Mouse (Mus musculus): ENCODE measurements at regions not wholly inside any gene's neighbourhood (a gene's known extent, or its start where the extent isn't known, plus 50 kb on each side); places are given as distances from the start of the nearest gene placed in this dataset.

GRCm38 (mm10) chr15:88507886-88508285 is 92.2 kb upstream of the Zdhhc25 start:
- Histone ChIP-seq H3K4me3 (no peak overlapping the region), H3K4me2 (replicated peaks) (no peak overlapping the region), H3K27ac (no peak overlapping the region), H3K9me3 (replicated peaks) (no peaks in the 10 kb centered on the region), H3K27me3 (no peaks in the 10 kb centered on the region), H3K9ac (no peak overlapping the region), H3K4me1 (peaks cover 3% of the 10 kb centered on the region; the same call in 1 of the 2 replicates), H3K36me3 (no peaks in the 10 kb centered on the region)
- WGBS: 47% methylated on average over 2 of the region's 2 CpGs
- no peak for ATAC-seq (ENCODE audit: low FRiP score)

DNA sequence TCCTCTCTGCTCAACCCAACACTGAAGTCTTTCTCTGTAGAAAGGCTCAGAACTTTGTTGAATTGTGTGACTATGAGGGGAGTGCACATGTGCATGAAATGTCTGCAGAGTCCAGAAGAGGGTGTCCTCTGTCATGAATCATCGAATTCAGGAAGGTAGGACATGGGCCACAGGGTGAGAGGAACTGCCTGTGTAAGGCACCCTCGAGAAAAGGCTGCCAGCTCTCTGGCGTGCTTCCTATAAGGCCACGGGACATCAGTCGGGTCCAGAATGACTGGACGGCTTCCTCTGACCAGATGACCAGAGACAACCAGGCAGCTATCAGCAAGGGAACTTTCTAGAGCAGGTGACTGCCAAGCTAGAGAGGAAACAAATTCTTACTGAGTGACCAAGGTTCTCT is 91.1 kb upstream of the Zdhhc25 start:
- H3K27me3 ChIP-seq: no peaks in the 10 kb centered on the region

GRCm38 (mm10) chr15:88509626-88510025 is 90.5 kb upstream of the Zdhhc25 start:
- Histone ChIP-seq H3K4me2 (replicated peaks) (no peak overlapping the region), H3K27me3 (no peaks in the 10 kb centered on the region), H3K9ac (no peak overlapping the region), H3K36me3 (no peaks in the 10 kb centered on the region), H3K9me3 (replicated peaks) (no peaks in the 10 kb centered on the region), H3K27ac (no peak overlapping the region), H3K4me3 (no peak overlapping the region), H3K4me1 (no peaks in the 10 kb centered on the region; the same call in 1 of the 2 replicates)
- 83% methylated on average over 2 of the region's 2 CpGs for WGBS
- ATAC-seq (ENCODE audit: low FRiP score): no peak

More for the DNA sequence above, 91.1 kb upstream of the Zdhhc25 start:
- no peaks in the 10 kb centered on the region for H3K9me3 ChIP-seq (replicated peaks)
- H3K36me3 ChIP-seq: no peaks in the 10 kb centered on the region
- H3K4me2 ChIP-seq (replicated peaks): no peak overlapping the region
- H3K9ac ChIP-seq: no peak overlapping the region
- H3K27ac ChIP-seq: no peak overlapping the region
- H3K4me3 ChIP-seq: no peak overlapping the region
- 85% methylated on average over 6 of the region's 6 CpGs for WGBS
- no peak for ATAC-seq (ENCODE audit: low FRiP score)
- H3K4me1 ChIP-seq: peaks cover under 1% of the 10 kb centered on the region; the same call in 1 of the 2 replicates

DNA sequence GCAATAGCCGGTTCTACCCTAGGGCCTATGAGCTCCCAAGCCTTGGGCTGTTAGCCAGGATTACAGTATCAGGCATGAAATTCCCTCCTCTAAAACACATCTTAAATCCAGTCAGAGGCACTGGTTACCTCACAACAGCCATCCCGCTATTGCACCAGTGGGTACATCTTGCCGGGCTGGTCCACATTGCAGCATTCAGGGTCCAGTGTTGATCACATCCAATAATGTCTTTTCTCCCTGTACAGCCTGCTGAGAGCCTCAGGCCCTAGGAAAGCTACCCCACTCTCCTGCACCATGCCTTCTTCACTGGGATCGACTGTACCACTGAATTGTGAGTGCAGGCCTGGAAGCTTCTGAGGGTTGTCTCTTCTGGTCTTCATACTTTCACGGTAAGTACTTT is 86.0 kb upstream of the Zdhhc25 start:
- H3K4me2 ChIP-seq (replicated peaks): no peak overlapping the region
- no peak for ATAC-seq (ENCODE audit: low FRiP score)
- H3K27ac ChIP-seq: no peak overlapping the region
- no peak overlapping the region for H3K9ac ChIP-seq
- H3K4me3 ChIP-seq: no peak overlapping the region
- 91% methylated on average over 5 of the region's 5 CpGs for WGBS
- no peaks in the 10 kb centered on the region for H3K36me3 ChIP-seq
- no peaks in the 10 kb centered on the region for H3K4me1 ChIP-seq
- H3K27me3 ChIP-seq: no peaks in the 10 kb centered on the region
- no peaks in the 10 kb centered on the region for H3K9me3 ChIP-seq (replicated peaks)

DNA sequence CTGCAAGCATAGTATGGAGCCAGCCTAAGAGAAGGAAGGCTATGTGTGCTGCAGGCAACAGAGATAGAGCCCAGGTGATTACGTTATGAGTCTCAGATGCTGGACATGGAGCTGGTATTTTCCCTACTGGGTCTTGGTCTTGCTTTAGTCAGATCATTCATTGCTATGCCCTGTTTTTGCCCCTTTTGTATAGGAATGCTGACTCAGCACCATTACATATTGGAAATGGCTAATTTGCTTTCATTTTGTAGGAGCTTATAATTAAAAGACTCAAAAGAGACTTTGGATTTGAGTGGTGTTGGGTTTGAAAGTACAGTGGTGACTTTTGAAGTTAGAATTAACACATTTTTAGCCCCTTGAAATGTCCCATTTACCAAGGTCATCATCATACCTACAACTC is 68.9 kb upstream of the Zdhhc25 start:
- H3K27me3 ChIP-seq: no peaks in the 10 kb centered on the region
- H3K36me3 ChIP-seq: no peaks in the 10 kb centered on the region
- H3K4me1 ChIP-seq: peaks cover 10% of the 10 kb centered on the region; the same call in 1 of the 2 replicates
- H3K4me2 ChIP-seq (replicated peaks): no peak overlapping the region
- ATAC-seq (ENCODE audit: low FRiP score): no peak
- H3K27ac ChIP-seq: no peak overlapping the region
- 0 out of 2 replicates have a peak, but pooled peaks cover 5% of the 10 kb centered on the region for H3K9me3 ChIP-seq (replicated peaks)
- 97% methylated on average over 1 of the region's 1 CpGs for WGBS
- H3K9ac ChIP-seq: no peak overlapping the region
- H3K4me3 ChIP-seq: no peak overlapping the region

- WGBS: 39% methylated on average over 5 of the region's 5 CpGs
Observed at GRCm38 (mm10) chr15:88532008-88532407, 68.1 kb upstream of the Zdhhc25 start.

DNA sequence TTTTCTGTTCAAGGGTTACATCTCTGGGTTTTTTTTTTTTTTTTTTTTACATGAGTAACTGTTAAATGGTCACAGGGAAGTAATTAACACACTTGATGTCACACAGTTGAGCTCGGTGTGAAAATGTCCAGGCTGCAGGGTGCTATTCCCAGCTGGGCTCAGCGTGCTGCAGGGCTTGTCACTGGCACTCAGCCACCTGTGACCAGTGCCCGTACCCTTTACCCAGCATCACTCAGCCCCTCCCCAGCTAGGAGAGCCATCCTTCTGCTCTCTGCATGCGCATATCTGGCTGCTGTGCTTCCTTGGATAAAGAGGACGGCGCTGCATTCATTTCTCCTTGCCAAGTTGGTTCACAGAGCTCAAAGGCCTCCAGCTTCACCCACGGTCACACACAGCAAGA is 66.7 kb upstream of the Zdhhc25 start:
- H3K4me3 ChIP-seq: no peak overlapping the region
- H3K4me1 ChIP-seq: peaks cover 10% of the 10 kb centered on the region; the same call in 1 of the 2 replicates
- 0 out of 2 replicates have a peak, but pooled peaks cover 5% of the 10 kb centered on the region for H3K9me3 ChIP-seq (replicated peaks)
- no peaks in the 10 kb centered on the region for H3K36me3 ChIP-seq
- no peak overlapping the region for H3K9ac ChIP-seq
- WGBS: 60% methylated on average over 7 of the region's 7 CpGs
- ATAC-seq (ENCODE audit: low FRiP score): no peak
- no peak overlapping the region for H3K4me2 ChIP-seq (replicated peaks)
- no peak overlapping the region for H3K27ac ChIP-seq
- H3K27me3 ChIP-seq: no peaks in the 10 kb centered on the region

More at GRCm38 (mm10) chr15:88532008-88532407, 68.1 kb upstream of the Zdhhc25 start:
- 0 out of 2 replicates have a peak, but pooled peaks cover 5% of the 10 kb centered on the region for H3K9me3 ChIP-seq (replicated peaks)
- no peak overlapping the region for H3K4me2 ChIP-seq (replicated peaks)
- no peaks in the 10 kb centered on the region for H3K36me3 ChIP-seq
- H3K27ac ChIP-seq: 0 out of 2 replicates have a peak overlapping the region, but pooled peaks have one; percentile 23
- peaks cover 10% of the 10 kb centered on the region; the same call in 1 of the 2 replicates for H3K4me1 ChIP-seq
- H3K9ac ChIP-seq: no peak overlapping the region
- no peaks in the 10 kb centered on the region for H3K27me3 ChIP-seq
- ATAC-seq (ENCODE audit: low FRiP score): peak; percentile 66; the same call in 1 of the 2 replicates
- H3K4me3 ChIP-seq: no peak overlapping the region

- Histone ChIP-seq H3K9me3 (replicated peaks) (0 out of 2 replicates have a peak, but pooled peaks cover 5% of the 10 kb centered on the region), H3K4me3 (no peak overlapping the region), H3K9ac (no peak overlapping the region), H3K27me3 (no peaks in the 10 kb centered on the region), H3K27ac (no peak overlapping the region), H3K4me1 (peaks cover 10% of the 10 kb centered on the region; the same call in 1 of the 2 replicates), H3K4me2 (replicated peaks) (no peak overlapping the region), H3K36me3 (no peaks in the 10 kb centered on the region)
- WGBS: 68% methylated on average over 2 of the region's 2 CpGs
- no peak for ATAC-seq (ENCODE audit: low FRiP score)
Observed at GRCm38 (mm10) chr15:88535516-88535915, 64.6 kb upstream of the Zdhhc25 start.

DNA sequence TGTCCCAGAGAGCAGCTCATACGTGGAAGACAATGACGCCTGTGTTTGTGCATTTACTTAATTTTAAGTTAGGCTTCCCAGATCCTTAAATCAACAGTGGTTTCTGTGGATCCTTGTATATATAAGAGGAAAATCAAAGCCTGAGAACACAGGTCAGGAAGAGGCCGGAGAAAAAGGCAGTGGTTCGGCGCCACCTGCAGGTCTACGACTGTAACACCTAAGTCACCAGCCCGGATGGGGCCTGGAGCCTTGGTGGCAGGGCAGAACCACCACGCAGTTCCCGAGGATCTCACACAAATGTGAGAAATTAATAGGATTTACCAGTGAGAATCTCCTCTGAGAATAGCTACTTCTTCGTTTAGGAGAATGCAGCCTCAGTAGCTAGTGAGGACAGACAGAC is 62.9 kb upstream of the Zdhhc25 start:
- H3K27me3 ChIP-seq: no peaks in the 10 kb centered on the region
- peaks cover 4% of the 10 kb centered on the region; the same call in 1 of the 2 replicates for H3K4me1 ChIP-seq
- H3K4me2 ChIP-seq (replicated peaks): no peak overlapping the region
- H3K9ac ChIP-seq: no peak overlapping the region
- H3K4me3 ChIP-seq: no peak overlapping the region
- no peak overlapping the region for H3K27ac ChIP-seq
- no peak for ATAC-seq (ENCODE audit: low FRiP score)
- 21% methylated on average over 10 of the region's 10 CpGs for WGBS
- H3K9me3 ChIP-seq (replicated peaks): no peaks in the 10 kb centered on the region
- H3K36me3 ChIP-seq: no peaks in the 10 kb centered on the region

DNA sequence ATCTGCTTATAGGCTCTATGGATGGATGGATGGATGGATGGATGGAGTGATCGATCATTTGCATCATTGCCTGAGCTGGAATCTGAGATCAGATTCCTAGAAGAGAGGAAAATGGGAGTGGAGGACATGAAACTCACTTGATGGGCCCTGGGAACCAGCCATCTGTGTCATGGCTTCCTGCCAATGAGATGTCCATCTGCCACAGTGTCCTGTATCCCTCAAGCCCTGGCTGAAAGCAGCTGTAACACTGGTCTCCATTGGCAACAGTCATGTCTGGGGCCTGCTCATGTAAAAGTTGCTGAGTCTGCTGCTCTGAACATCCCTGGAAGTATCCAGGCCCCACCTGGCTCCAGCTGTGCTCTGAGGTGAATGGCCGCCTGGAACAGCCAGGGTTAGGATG is 57.5 kb upstream of the Zdhhc25 start:
- Histone ChIP-seq H3K9ac (no peak overlapping the region), H3K9me3 (replicated peaks) (0 out of 2 replicates have a peak, but pooled peaks cover 6% of the 10 kb centered on the region), H3K27me3 (no peaks in the 10 kb centered on the region), H3K4me2 (replicated peaks) (no peak overlapping the region), H3K4me1 (no peaks in the 10 kb centered on the region), H3K27ac (no peak overlapping the region), H3K4me3 (no peak overlapping the region), H3K36me3 (no peaks in the 10 kb centered on the region)
- ATAC-seq (ENCODE audit: low FRiP score): 0 out of 2 replicates have a peak, but pooled peaks have one; percentile 29
- WGBS: 72% methylated on average over 2 of the region's 2 CpGs

DNA sequence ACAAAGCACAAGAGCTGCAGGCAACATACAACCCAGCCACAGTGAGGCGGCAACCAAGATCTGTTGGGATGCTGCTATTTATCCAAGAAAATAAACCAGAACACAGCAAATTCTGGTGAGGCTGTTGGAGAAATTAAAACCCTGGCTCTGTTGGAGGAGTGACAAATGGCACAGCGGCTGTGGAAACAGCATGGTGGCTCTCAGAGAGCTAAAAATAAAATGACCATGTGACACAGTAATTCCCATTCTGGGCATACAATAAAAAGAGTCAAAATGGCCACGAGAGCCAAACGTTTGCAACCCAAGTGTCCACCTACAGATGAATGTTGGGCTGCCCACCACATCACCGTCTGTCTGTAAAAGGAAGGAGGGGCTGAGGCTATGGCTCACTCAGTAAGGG is 55.9 kb upstream of the Zdhhc25 start:
- WGBS: 83% methylated on average over 5 of the region's 5 CpGs
- Histone ChIP-seq H3K4me1 (no peaks in the 10 kb centered on the region), H3K27ac (no peak overlapping the region), H3K4me3 (no peak overlapping the region), H3K9ac (no peak overlapping the region), H3K36me3 (no peaks in the 10 kb centered on the region), H3K9me3 (replicated peaks) (0 out of 2 replicates have a peak, but pooled peaks cover 6% of the 10 kb centered on the region), H3K27me3 (no peaks in the 10 kb centered on the region), H3K4me2 (replicated peaks) (no peak overlapping the region)
- no peak for ATAC-seq (ENCODE audit: low FRiP score)

- Histone ChIP-seq H3K4me1 (no peaks in the 10 kb centered on the region), H3K4me3 (no peak overlapping the region), H3K9ac (no peak overlapping the region), H3K27me3 (no peaks in the 10 kb centered on the region), H3K36me3 (no peaks in the 10 kb centered on the region), H3K27ac (no peak overlapping the region), H3K4me2 (replicated peaks) (no peak overlapping the region), H3K9me3 (replicated peaks) (0 out of 2 replicates have a peak, but pooled peaks cover 6% of the 10 kb centered on the region)
- 73% methylated on average over 6 of the region's 6 CpGs for WGBS
- ATAC-seq (ENCODE audit: low FRiP score): no peak
Observed at GRCm38 (mm10) chr15:88548261-88548660, 51.8 kb upstream of the Zdhhc25 start.

Measured in hindbrain, embryonic 12.5 days (tissue).